Mouse (Mus musculus): ENCODE measurements around the gene Olfr1143. TPM values are rescaled to one million over a fixed set of nuclear protein-coding genes. Genes with fewer than 3 reads are reported as not detected.

Olfr1143 gene
- total RNA-seq, 1 experiment: not detected

GRCm38 (mm10) chr2:87830233-87830632 lies 29.8 kb downstream of the Olfr1143 start, which contains the start of gene Olfr1148:
Gene Olfr1148 (plus strand): TSS chr2:87830533.
- Histone ChIP-seq H3K4me1 (ENCODE audit: control insufficient read depth in 2 of 2, insufficient read depth in 2 of 2, low read length in 2 of 2, poor library complexity in 1 of 2) (no peaks in the 10 kb centered on the region), H3K9ac (ENCODE audit: insufficient read depth, low read depth, low read length, poor library complexity, severe bottlenecking) (no peak within 1 kb of the TSS), H3K9me3 (ENCODE audit: control insufficient read depth, insufficient read depth, low read depth, low read length) (no peaks in the 10 kb centered on the region), H3K27ac (ENCODE audit: insufficient read depth, low read depth, low read length, poor library complexity, severe bottlenecking) (no peak within 1 kb of the TSS), H3K4me3 (ENCODE audit: insufficient read depth in 1 of 2, low read depth in 1 of 2, low read length in 2 of 2, poor library complexity in 1 of 2, severe bottlenecking in 1 of 2) (no peak within 1 kb of the TSS), H3K36me3 (ENCODE audit: control insufficient read depth, insufficient read depth, low read length, poor library complexity, severe bottlenecking) (no peaks in the 10 kb centered on the region)
- TF ChIP-seq CHD2 (IDR thresholded peaks at IDR 0.05; ENCODE audit: low read depth, low read length) (no peak), ZNF384 (IDR thresholded peaks at IDR 0.05; ENCODE audit: low read depth, low read length) (no peak), ZC3H11A (IDR thresholded peaks at IDR 0.05; ENCODE audit: borderline replicate concordance, low read depth, low read length) (no peak), MAFK (IDR thresholded peaks at IDR 0.05; ENCODE audit: insufficient read depth, low read depth, low read length) (no peak), HCFC1 (IDR thresholded peaks at IDR 0.05; ENCODE audit: borderline replicate concordance, insufficient read depth, low read length) (no peak)
- no peak for DNase-seq (ENCODE audit: low read depth, low spot score)
- in situ Hi-C loops (cut with MboI; ENCODE audit: low sequenced_read_pairs in 2 of 2, unreplicated experiment in 2 of 2): no loop called here

GRCm38 (mm10) chr2:87843693-87844092 lies 43.3 kb downstream of the Olfr1143 start, which contains the start of gene Olfr1150-ps1:
Gene Olfr1150-ps1 (plus strand): TSS chr2:87843993.
- Histone ChIP-seq H3K4me1 (ENCODE audit: control insufficient read depth in 2 of 2, insufficient read depth in 2 of 2, low read length in 2 of 2, poor library complexity in 1 of 2) (no peaks in the 10 kb centered on the region), H3K36me3 (ENCODE audit: control insufficient read depth, insufficient read depth, low read length, poor library complexity, severe bottlenecking) (no peaks in the 10 kb centered on the region), H3K9me3 (ENCODE audit: control insufficient read depth, insufficient read depth, low read depth, low read length) (no peaks in the 10 kb centered on the region), H3K4me3 (ENCODE audit: insufficient read depth in 1 of 2, low read depth in 1 of 2, low read length in 2 of 2, poor library complexity in 1 of 2, severe bottlenecking in 1 of 2) (no peak within 1 kb of the TSS), H3K27ac (ENCODE audit: insufficient read depth, low read depth, low read length, poor library complexity, severe bottlenecking) (no peak within 1 kb of the TSS), H3K9ac (ENCODE audit: insufficient read depth, low read depth, low read length, poor library complexity, severe bottlenecking) (no peak within 1 kb of the TSS)
- no peak for DNase-seq (ENCODE audit: low read depth, low spot score)
- in situ Hi-C loops (cut with MboI; ENCODE audit: low sequenced_read_pairs in 2 of 2, unreplicated experiment in 2 of 2): no loop called here
- TF ChIP-seq ZC3H11A (IDR thresholded peaks at IDR 0.05; ENCODE audit: borderline replicate concordance, low read depth, low read length): no peak
- TF ChIP-seq MAFK (IDR thresholded peaks at IDR 0.05; ENCODE audit: insufficient read depth, low read depth, low read length): no peak
- no peak for TF ChIP-seq HCFC1 (IDR thresholded peaks at IDR 0.05; ENCODE audit: borderline replicate concordance, insufficient read depth, low read length)
- no peak for TF ChIP-seq ZNF384 (IDR thresholded peaks at IDR 0.05; ENCODE audit: low read depth, low read length)
- no peak for TF ChIP-seq CHD2 (IDR thresholded peaks at IDR 0.05; ENCODE audit: low read depth, low read length)

Other genes starting within 250 kb of the Olfr1143 start
- gene Olfr1129, start 226.7 kb upstream of the Olfr1143 start, total RNA-seq (2012; rRNA removed): not detected in 2 replicates
- not detected in 2 replicates for gene Olfr1130, start 194.4 kb upstream of the Olfr1143 start, total RNA-seq (2012; rRNA removed)
- not detected in 2 replicates for gene Olfr1131, start 173.5 kb upstream of the Olfr1143 start, total RNA-seq (2012; rRNA removed)
- not detected in 2 replicates for gene Olfr1132, start 163.1 kb upstream of the Olfr1143 start, total RNA-seq (2012; rRNA removed)
- not detected in 2 replicates for gene Olfr1133, start 153.2 kb upstream of the Olfr1143 start, total RNA-seq (2012; rRNA removed)
- not detected in 2 replicates for gene Olfr1134, start 142.1 kb upstream of the Olfr1143 start, total RNA-seq (2012; rRNA removed)
- not detected in 2 replicates for gene Olfr1135, start 126.9 kb upstream of the Olfr1143 start, total RNA-seq (2012; rRNA removed)
- gene Olfr1136, start 106.6 kb upstream of the Olfr1143 start, total RNA-seq (2012; rRNA removed): not detected in 2 replicates
- gene Olfr1137, start 87.4 kb upstream of the Olfr1143 start, total RNA-seq (2012; rRNA removed): not detected in 2 replicates
- not detected in 2 replicates for gene Olfr1138, start 60.6 kb upstream of the Olfr1143 start, total RNA-seq (2012; rRNA removed)
- gene Olfr1140, start 56.8 kb upstream of the Olfr1143 start, total RNA-seq (2012; rRNA removed): not detected in 2 replicates
- not detected in 2 replicates for gene Olfr1141, start 46.6 kb upstream of the Olfr1143 start, total RNA-seq (2012; rRNA removed)
- not detected in 2 replicates for gene Olfr152, start 21.1 kb upstream of the Olfr1143 start, total RNA-seq (2012; rRNA removed)
- gene Olfr1145, start 9.2 kb downstream of the Olfr1143 start, total RNA-seq (2012; rRNA removed): not detected in 2 replicates
- not detected in 2 replicates for gene Olfr1148, start 29.9 kb downstream of the Olfr1143 start, total RNA-seq (2012; rRNA removed)
- not detected in 2 replicates for gene Olfr1150-ps1, start 43.4 kb downstream of the Olfr1143 start, total RNA-seq (2012; rRNA removed)
- gene Olfr1151, start 55.3 kb downstream of the Olfr1143 start, total RNA-seq (2012; rRNA removed): not detected in 2 replicates
- gene Olfr1152, start 65.9 kb downstream of the Olfr1143 start, total RNA-seq (2012; rRNA removed): not detected in 2 replicates
- gene Olfr1153, start 94.4 kb downstream of the Olfr1143 start, total RNA-seq (2012; rRNA removed): not detected in 2 replicates
- not detected in 2 replicates for gene Olfr1154, start 104.6 kb downstream of the Olfr1143 start, total RNA-seq (2012; rRNA removed)
- not detected in 2 replicates for gene Olfr1155, start 144.5 kb downstream of the Olfr1143 start, total RNA-seq (2012; rRNA removed)
- not detected in 2 replicates for gene Olfr1156, start 152.5 kb downstream of the Olfr1143 start, total RNA-seq (2012; rRNA removed)
- not detected in 2 replicates for gene Olfr1157, start 167.7 kb downstream of the Olfr1143 start, total RNA-seq (2012; rRNA removed)
- gene Olfr74, start 174.1 kb downstream of the Olfr1143 start, total RNA-seq (2012; rRNA removed): not detected in 2 replicates
- not detected in 2 replicates for gene Olfr1158, start 189.5 kb downstream of the Olfr1143 start, total RNA-seq (2012; rRNA removed)
- not detected in 2 replicates for gene Olfr1160, start 207.7 kb downstream of the Olfr1143 start, total RNA-seq (2012; rRNA removed)
- not detected in 2 replicates for gene Olfr1161, start 222.2 kb downstream of the Olfr1143 start, total RNA-seq (2012; rRNA removed)
- gene Olfr73, start 237.1 kb downstream of the Olfr1143 start, total RNA-seq (2012; rRNA removed): not detected in 2 replicates

Data from ES-E14 (cell line).